Mouse (Mus musculus): ENCODE measurements around the gene Ddc. TPM values are rescaled to one million over a fixed set of nuclear protein-coding genes. Genes with fewer than 3 reads are reported as not detected.

Gene Ddc
- polyA plus RNA-seq, 1 experiment from 2014 or later = 64.6 TPM

DNA sequence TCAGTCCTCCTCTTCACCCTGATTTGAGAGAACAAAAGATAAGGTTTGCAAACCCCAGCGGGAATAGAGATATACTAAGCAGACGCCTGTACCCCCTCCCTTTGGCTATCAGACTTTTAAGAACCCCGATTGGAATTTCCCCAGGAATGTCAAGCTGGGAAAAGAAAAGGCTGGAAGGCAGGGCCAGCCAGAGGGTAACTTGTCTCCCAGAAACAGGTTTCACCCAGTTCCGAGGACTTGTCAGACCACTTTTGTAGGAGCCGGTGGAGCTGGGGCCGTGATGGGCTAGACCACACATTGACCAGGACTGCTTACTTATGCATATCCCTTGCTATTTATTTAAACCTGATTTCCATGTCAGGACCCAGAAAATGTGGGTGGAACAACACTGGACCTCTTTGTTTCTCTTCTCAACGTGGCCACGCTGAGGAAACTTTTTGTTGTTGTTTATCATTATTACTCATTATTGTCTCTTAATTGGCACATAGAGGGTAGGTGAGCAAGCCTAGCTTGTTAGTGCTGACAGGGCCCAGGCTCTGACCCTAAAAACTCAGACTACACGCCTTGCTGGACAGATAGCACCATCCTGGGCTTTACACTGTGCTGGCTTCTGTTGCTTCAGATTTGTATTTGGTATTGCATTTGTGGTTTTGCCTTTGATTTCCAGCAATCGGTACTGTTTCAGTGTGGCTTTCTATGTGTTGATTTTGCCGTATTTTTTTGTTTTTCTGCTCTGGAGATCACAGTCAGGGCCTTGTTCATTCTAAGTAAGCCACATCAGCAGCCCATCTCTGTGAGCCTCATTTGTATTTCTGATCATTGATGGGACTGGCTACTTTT, 68.6 kb downstream of the Ddc start:
- no peak for ATAC-seq (ENCODE audit: extremely low read depth, insufficient number of reproducible peaks, low FRiP score, low TSS enrichment)
- peak overlapping the region; percentile 73 for H3K9ac ChIP-seq
- no peaks in the 10 kb centered on the region for H3K27me3 ChIP-seq (replicated peaks)
- peak overlapping the region; percentile 32 for H3K4me2 ChIP-seq
- WGBS = 17% methylated on average over 11 of the region's 11 CpGs
- H3K4me3 ChIP-seq = no peak overlapping the region
- H3K36me3 ChIP-seq = no peaks in the 10 kb centered on the region
- no peaks in the 10 kb centered on the region for H3K9me3 ChIP-seq
- H3K27ac ChIP-seq (replicated peaks) = peak overlapping the region; percentile 95
- peaks cover 93% of the 10 kb centered on the region for H3K4me1 ChIP-seq

DNA sequence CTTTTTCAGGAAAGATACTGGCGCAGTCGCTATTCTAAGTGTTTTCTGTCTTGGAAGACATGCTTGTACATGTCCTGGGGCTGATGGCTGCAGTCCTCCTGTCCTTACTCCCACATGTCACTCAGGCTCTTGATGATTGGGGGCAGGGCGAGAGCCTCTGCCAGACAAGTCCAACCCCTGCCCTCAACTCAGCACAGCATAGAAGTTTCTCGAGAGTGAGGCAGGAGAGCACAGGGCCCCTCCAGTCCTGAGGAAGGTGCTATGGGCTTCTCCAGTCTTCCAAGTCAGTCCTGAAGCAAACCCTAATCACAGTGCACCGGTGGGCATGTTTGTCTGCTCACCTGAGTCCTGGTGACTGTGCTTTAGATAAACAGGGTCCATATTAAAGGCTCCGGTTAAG, 69.2 kb downstream of the Ddc start:
- Histone ChIP-seq H3K4me2 (peak overlapping the region; percentile 32), H3K9ac (peak overlapping the region; percentile 73), H3K9me3 (no peaks in the 10 kb centered on the region), H3K27ac (replicated peaks) (peak overlapping the region; percentile 95), H3K4me3 (no peak overlapping the region), H3K4me1 (peaks cover 93% of the 10 kb centered on the region), H3K27me3 (replicated peaks) (no peaks in the 10 kb centered on the region), H3K36me3 (no peaks in the 10 kb centered on the region)
- ATAC-seq (ENCODE audit: extremely low read depth, insufficient number of reproducible peaks, low FRiP score, low TSS enrichment) = no peak
- 13% methylated on average over 6 of the region's 6 CpGs for WGBS

DNA sequence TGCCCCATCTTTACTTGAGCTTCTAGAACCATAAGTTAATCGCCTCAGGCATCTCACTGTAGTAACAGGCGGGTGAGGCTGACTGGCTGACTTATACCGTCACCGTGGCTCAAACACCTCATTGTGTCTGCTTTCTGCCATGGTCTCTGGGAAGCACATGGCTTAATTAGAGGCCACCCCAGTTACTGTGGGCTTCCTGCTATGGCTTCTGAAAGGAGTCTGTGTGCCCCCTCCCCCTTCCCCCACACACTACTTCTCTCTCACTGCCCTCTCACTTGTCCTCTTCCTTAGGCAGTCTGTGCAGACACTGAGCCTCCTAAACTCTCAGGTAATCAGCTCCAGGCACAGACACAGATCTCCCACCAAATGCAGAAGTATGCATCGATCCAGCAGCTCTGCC, 69.7 kb downstream of the Ddc start:
- no peak for ATAC-seq (ENCODE audit: extremely low read depth, insufficient number of reproducible peaks, low FRiP score, low TSS enrichment)
- H3K9ac ChIP-seq = peak overlapping the region; percentile 73
- WGBS = 44% methylated on average over 5 of the region's 5 CpGs
- H3K36me3 ChIP-seq = no peaks in the 10 kb centered on the region
- no peaks in the 10 kb centered on the region for H3K9me3 ChIP-seq
- H3K4me3 ChIP-seq = no peak overlapping the region
- H3K4me1 ChIP-seq = peaks cover 93% of the 10 kb centered on the region
- H3K27me3 ChIP-seq (replicated peaks) = no peaks in the 10 kb centered on the region
- H3K27ac ChIP-seq (replicated peaks) = peak overlapping the region; percentile 95
- no peak overlapping the region for H3K4me2 ChIP-seq

DNA sequence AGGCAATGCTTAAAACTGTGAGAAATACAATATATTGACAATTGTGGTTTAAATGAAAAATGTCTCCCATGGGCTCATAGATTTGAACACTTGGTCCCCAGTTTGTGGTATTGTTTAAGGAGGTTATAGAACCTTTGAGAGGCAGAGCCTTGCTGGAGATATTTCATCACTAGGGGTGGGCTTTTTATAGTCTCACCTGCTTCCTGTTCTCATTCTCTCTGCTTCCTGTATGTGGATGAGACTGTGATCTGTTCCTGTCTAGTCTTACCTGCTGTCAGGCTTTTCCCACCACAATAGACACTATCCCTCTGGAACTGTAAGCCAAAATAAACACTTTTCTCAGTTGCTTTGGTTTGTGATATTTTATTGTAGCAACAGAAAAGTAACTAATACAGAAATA, 71.5 kb downstream of the Ddc start:
- H3K9me3 ChIP-seq = no peaks in the 10 kb centered on the region
- H3K27me3 ChIP-seq (replicated peaks) = no peaks in the 10 kb centered on the region
- no peak for ATAC-seq (ENCODE audit: extremely low read depth, insufficient number of reproducible peaks, low FRiP score, low TSS enrichment)
- no peak overlapping the region for H3K9ac ChIP-seq
- no peaks in the 10 kb centered on the region for H3K36me3 ChIP-seq
- no peak overlapping the region for H3K4me2 ChIP-seq
- H3K27ac ChIP-seq (replicated peaks) = peak overlapping the region; percentile 99
- no peak overlapping the region for H3K4me3 ChIP-seq
- H3K4me1 ChIP-seq = peaks cover 93% of the 10 kb centered on the region

DNA sequence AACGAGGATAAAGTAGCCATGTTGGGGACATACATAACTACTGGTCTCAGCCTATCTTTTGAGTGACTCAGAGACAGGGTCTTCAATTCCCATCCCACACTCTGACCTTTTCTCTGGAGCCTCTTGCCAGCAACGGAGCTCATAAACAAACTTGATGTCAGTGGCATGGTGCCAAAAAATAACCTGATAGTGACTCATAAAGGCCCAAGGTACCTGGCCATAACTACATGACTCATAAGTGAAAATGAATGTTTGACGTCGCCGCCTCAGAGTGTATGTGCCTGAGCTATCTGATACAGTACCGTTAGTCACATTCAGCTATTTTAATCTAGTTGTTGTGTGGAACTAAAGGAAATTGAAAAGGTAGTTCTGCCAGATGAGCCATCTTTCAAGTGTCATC, 72.3 kb downstream of the Ddc start:
- Histone ChIP-seq H3K27ac (replicated peaks) (peak overlapping the region; percentile 99), H3K4me2 (no peak overlapping the region), H3K27me3 (replicated peaks) (no peaks in the 10 kb centered on the region), H3K9me3 (no peaks in the 10 kb centered on the region), H3K9ac (peak overlapping the region; percentile 80), H3K4me1 (peaks cover 93% of the 10 kb centered on the region), H3K36me3 (no peaks in the 10 kb centered on the region), H3K4me3 (no peak overlapping the region)
- WGBS = 50% methylated on average over 6 of the region's 6 CpGs
- ATAC-seq (ENCODE audit: extremely low read depth, insufficient number of reproducible peaks, low FRiP score, low TSS enrichment) = no peak

DNA sequence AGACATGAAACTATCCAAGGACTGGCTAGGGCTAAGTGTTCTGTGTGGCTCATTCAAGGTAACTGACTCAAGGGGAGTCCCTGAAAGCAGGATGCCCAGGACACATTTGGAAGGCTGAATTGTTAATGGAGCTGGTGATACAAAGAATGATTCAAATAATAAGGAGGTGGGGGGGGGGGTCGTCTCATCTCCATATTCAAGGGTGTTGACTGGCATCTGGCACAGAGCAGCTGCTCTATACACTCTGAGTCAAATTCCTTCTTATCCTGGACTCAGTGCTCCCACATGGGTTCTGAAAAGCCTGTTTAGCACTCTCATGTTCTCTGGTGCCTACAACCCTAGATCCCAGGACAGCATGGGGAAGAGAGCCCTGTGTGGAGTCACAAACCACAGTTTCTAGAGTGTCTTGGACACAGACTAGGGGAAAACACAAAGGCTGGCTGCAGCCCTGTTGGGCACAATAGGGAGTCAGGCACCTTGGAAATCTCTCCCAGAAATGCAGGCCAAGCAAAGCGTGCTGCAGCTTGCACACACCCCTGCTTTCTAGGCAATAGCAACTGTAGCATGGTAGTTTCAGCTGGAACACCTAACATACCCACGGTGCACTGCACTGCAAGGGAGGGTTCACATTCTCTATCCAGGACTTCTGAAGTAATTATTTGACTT, 72.8 kb downstream of the Ddc start:
- H3K4me3 ChIP-seq = no peak overlapping the region
- H3K9me3 ChIP-seq = no peaks in the 10 kb centered on the region
- peaks cover 92% of the 10 kb centered on the region for H3K4me1 ChIP-seq
- no peak for ATAC-seq (ENCODE audit: extremely low read depth, insufficient number of reproducible peaks, low FRiP score, low TSS enrichment)
- 51% methylated on average over 3 of the region's 3 CpGs for WGBS
- H3K4me2 ChIP-seq = no peak overlapping the region
- H3K36me3 ChIP-seq = no peaks in the 10 kb centered on the region
- peak overlapping the region; percentile 80 for H3K9ac ChIP-seq
- no peaks in the 10 kb centered on the region for H3K27me3 ChIP-seq (replicated peaks)
- H3K27ac ChIP-seq (replicated peaks) = peak overlapping the region; percentile 99

DNA sequence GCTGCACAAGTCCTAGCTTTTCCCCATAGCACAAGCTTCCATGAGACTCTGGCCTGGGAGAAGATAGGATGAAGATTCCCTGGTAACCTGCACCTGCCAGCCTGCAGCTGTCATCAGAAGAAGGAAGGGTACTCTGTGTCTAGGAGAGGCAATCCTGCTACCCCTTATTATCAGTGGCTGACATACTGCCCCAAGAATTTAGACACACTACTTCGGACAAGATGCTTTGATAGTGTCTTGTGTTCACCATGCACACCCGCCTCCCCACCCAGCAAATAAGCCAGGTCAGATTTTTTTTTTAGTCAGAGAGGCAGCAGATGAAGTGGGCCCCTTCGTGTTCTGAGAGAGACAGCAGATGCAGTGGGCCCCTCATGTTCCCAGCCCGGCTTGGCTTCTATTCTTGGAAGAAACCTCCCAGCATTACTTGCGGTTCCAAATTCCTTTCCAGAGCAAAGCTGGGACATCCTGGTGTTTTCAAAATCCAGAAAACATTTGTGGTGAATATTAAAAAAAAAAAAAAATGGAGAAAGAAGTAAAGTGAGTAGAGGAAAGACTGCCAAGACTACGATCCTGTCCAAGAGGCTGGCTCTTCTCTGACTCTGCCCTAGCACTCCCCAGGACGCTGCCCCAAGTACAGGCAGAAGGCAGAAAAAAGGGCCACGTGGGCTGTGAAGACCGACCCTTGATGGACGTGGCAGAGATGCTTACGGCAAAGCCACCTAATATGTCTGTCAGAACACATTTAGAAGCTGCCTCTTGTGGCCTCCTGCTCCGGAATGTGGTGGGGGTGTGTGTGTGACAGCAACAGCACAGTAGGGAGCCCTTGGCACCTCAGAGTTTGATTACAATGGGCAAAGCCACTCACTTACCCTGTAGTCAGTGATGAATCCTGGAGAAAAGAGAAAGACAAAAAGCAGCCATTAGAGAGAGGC, 73.7 kb downstream of the Ddc start:
- Histone ChIP-seq H3K27me3 (replicated peaks) (no peaks in the 10 kb centered on the region), H3K4me2 (peak overlapping the region; percentile 9; the same call in 1 of the 2 replicates), H3K4me3 (no peak overlapping the region), H3K4me1 (peaks cover 88% of the 10 kb centered on the region), H3K27ac (replicated peaks) (peak overlapping the region; percentile 99), H3K9me3 (no peaks in the 10 kb centered on the region), H3K36me3 (no peaks in the 10 kb centered on the region), H3K9ac (peak overlapping the region; percentile 80)
- WGBS = 18% methylated on average over 12 of the region's 12 CpGs
- ATAC-seq (ENCODE audit: extremely low read depth, insufficient number of reproducible peaks, low FRiP score, low TSS enrichment) = peak; percentile 31; the same call in 1 of the 2 replicates

DNA sequence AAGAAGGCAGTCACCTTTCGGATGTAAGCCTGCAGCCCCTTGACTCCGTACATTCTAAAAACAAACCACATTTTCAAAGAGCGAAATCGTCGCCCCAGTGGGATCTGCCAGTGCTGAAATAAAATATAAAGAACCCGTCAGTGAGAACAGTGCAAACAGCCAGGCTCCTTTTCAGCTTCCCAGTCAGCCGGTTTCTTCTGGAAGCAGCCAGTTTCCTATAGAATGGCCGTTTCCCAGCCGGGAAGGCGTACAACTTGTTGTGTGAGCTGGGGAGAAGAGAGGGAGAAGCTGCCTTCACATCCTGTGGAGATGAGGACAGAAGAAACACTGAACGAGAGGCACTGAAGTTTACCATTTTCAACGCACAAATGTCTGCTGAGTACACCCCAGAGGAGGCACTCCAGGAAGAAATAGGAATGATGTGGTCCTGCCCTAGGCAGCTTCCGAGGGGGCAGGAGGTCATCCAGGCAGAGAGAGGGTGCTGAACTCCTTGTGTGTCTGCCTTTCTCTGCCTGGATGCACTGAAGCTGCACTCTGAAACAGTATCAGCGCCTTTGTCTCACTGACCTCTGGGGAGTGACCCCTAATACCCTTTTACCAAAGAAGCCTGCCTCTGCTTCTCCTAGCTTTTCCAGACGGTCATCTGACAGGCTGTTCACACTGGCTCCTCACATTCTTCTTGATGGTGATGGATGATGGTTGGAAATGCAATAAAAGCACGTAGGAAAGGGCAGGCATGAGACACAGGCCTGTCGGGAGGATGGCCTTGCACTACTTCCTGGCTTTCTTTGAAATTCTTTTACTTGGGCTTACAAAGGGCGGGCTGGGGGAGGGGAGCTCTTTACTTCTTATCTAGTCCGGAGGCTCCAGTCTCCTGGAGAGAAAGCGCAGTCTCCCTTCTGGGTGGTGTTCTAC, 75.5 kb downstream of the Ddc start:
- 0 out of 2 replicates have a peak overlapping the region, but pooled peaks have one; percentile 12 for H3K4me3 ChIP-seq
- H3K27me3 ChIP-seq (replicated peaks) = no peaks in the 10 kb centered on the region
- peak overlapping the region; percentile 50 for H3K4me2 ChIP-seq
- 10% methylated on average over 20 of the region's 20 CpGs for WGBS
- peak overlapping the region; percentile 80 for H3K9ac ChIP-seq
- no peak for ATAC-seq (ENCODE audit: extremely low read depth, insufficient number of reproducible peaks, low FRiP score, low TSS enrichment)
- peaks cover 81% of the 10 kb centered on the region for H3K4me1 ChIP-seq
- H3K9me3 ChIP-seq = no peaks in the 10 kb centered on the region
- H3K27ac ChIP-seq (replicated peaks) = peak overlapping the region; percentile 99
- H3K36me3 ChIP-seq = 0 out of 2 replicates have a peak, but pooled peaks cover 3% of the 10 kb centered on the region

DNA sequence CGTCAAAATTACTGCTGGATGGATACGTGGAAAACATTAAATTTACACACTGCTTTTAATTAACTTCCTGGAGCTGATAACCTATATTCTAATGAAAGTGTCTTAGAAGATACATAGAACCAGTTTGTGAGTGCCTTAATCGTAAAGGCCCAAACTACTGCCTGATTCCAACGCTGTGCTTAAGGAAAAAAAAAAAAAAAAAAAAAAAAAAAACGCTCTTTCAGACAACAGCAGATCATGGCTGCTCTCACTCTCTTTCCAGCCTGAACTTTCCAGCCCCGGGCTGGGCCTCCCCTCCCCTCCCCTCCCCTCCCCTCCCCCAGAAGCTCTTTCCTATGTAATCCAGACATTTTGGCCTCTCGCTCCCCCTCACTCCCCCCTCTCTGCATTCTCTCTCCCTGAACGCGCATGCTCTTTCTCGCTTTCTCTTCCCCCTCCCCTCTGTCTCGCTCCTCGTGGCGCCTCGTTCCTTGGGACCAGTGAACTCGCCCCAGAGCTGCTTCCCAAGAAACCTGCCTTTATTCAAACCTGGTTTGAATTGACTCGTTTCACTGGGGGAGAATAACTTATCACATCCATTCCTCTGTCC, 76.5 kb downstream of the Ddc start:
- Histone ChIP-seq H3K4me1 (peaks cover 74% of the 10 kb centered on the region), H3K9ac (peak overlapping the region; percentile 80), H3K36me3 (0 out of 2 replicates have a peak, but pooled peaks cover 3% of the 10 kb centered on the region), H3K4me3 (0 out of 2 replicates have a peak overlapping the region, but pooled peaks have one; percentile 12), H3K27ac (replicated peaks) (peak overlapping the region; percentile 99), H3K9me3 (no peaks in the 10 kb centered on the region), H3K4me2 (peak overlapping the region; percentile 50), H3K27me3 (replicated peaks) (no peaks in the 10 kb centered on the region)
- 8% methylated on average over 16 of the region's 16 CpGs for WGBS
- peak; percentile 57; the same call in 1 of the 2 replicates for ATAC-seq (ENCODE audit: extremely low read depth, insufficient number of reproducible peaks, low FRiP score, low TSS enrichment)

DNA sequence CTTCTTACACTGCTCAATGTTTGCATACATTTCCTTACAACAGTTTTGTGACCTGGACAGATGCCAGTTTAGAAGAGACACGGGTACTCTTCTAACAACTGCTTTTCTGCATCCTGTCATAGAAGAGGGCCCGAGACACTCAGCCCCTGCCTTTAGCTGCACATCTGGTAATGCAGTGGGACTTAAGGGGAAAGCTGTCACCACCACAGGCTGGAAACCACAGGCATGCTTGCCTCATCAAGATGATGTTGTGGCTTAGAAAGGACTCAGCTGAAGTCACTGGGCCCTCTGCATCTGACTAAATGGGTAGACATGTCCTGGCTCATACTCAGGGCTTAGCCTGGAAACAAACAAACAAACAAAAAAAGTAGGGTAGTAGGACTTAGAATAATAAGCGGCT, 77.2 kb downstream of the Ddc start:
- Histone ChIP-seq H3K36me3 (0 out of 2 replicates have a peak, but pooled peaks cover 3% of the 10 kb centered on the region), H3K4me1 (peaks cover 74% of the 10 kb centered on the region), H3K4me2 (no peak overlapping the region), H3K27ac (replicated peaks) (peak overlapping the region; percentile 99), H3K9ac (peak overlapping the region; percentile 80), H3K4me3 (no peak overlapping the region), H3K27me3 (replicated peaks) (no peaks in the 10 kb centered on the region), H3K9me3 (no peaks in the 10 kb centered on the region)
- WGBS = 36% methylated on average over 3 of the region's 3 CpGs
- no peak for ATAC-seq (ENCODE audit: extremely low read depth, insufficient number of reproducible peaks, low FRiP score, low TSS enrichment)

Measured in heart, embryonic 13.5 days (tissue).